Mouse (Mus musculus) CH12.LX (cell line): ENCODE measurements around the gene Srarp.

Source experiments
- CTCF ChIP-seq, 2 experiments: IDR thresholded peaks in 1 of 2; conservative IDR thresholded peaks in 1 of 2; 2 replicates each; pipeline ENCODE4 v1.5.1; 2011 to 2012; ENCODE audit warnings: low read depth in 2 of 2, low read length in 2 of 2, improper control_type of control experiment in 1 of 2, inconsistent platforms in 1 of 2, mild to moderate bottlenecking in 1 of 2, moderate library complexity in 1 of 2
- EP300 ChIP-seq: IDR thresholded peaks from 2 replicates; pipeline ENCODE4 v1.6.1; 2011; ENCODE audit warnings: low read length, improper control_type of control experiment
- MAFK ChIP-seq: IDR thresholded peaks from 2 replicates; pipeline ENCODE4 v1.6.1; 2011; ENCODE audit warnings: low read length, improper control_type of control experiment; ENCODE audit not compliant: insufficient replicate concordance
- PAX5 ChIP-seq: IDR thresholded peaks from 2 replicates; pipeline ENCODE4 v1.6.1; 2012; ENCODE audit warnings: low read length, inconsistent platforms, mixed read lengths
- POLR2A ChIP-seq: IDR thresholded peaks from 2 replicates; pipeline ENCODE4 v1.6.1; 2011; ENCODE audit warnings: low read depth, mild to moderate bottlenecking, improper control_type of control experiment, low read length
- SMC3 ChIP-seq: IDR thresholded peaks from 2 replicates; pipeline ENCODE4 v1.6.1; 2011; ENCODE audit warnings: low read depth, low read length, improper control_type of control experiment
- USF1 ChIP-seq: IDR thresholded peaks from 2 replicates; pipeline ENCODE4 v1.6.1; 2014; ENCODE audit warnings: low read depth, mild to moderate bottlenecking, inconsistent platforms, low read length, improper control_type of control experiment
- ZKSCAN1 ChIP-seq: IDR thresholded peaks from 2 replicates; pipeline ENCODE4 v1.6.1; 2012; ENCODE audit warnings: low read depth, inconsistent platforms, low read length, improper control_type of control experiment, borderline replicate concordance
- ZMIZ1 ChIP-seq: IDR thresholded peaks from 2 replicates; pipeline ENCODE4 v1.6.1; 2012; ENCODE audit warnings: low read depth, mild to moderate bottlenecking, inconsistent platforms, low read length, improper control_type of control experiment

DNA sequence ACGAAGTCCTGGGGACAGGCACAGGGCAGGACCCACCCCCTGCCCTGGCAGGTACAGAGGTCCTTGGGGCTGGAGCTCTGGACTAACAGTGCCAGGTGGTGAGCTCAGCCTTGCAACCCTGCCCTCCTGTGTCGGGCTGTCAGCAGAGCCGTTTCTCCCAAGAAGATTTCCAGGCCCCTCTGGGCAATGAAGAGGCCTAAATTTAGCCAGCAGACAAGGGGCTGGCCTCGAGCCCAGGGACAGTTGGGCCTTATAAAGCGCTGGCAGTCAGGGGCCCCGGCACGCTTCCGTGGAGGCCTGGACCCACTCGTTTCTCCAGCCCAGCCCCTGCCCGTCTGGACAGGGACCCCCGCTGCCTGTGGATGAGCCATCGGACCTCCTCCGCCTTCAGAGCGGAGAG lies 14.5 kb downstream of the Srarp start:
- TF ChIP-seq CTCF (conservative IDR thresholded peaks at IDR 0.05 in 1 of 2, IDR thresholded peaks at IDR 0.05 in 1 of 2; ENCODE audit: low read depth in 2 of 2, low read length in 2 of 2) = no peak
- no peak for TF ChIP-seq ZKSCAN1
- no peak for TF ChIP-seq ZMIZ1
- no peak for TF ChIP-seq PAX5
- TF ChIP-seq MAFK = no peak
- TF ChIP-seq EP300 = no peak
- TF ChIP-seq POLR2A = no peak
- no peak for TF ChIP-seq USF1
- TF ChIP-seq SMC3 = no peak
